Mouse (Mus musculus) skeletal muscle tissue, adult 2 months (tissue): ENCODE data around the gene Gm45808.
A peak's percentile ranks its signal among the peaks of the same experiment; 100 is the strongest.
"Not testable (repeated sequence)": the region's sequence is repeated elsewhere in the genome, so short reads cannot be mapped to it uniquely, and the experiment has no call there.

Source experiments
- DNase-seq: peaks from one replicate; pipeline ENCODE4 v3.0.0-alpha.2; 2012; ENCODE audit warnings: low read depth, low spot score

The Gm45808 gene

GRCm38 (mm10) chr7:45470869-45471268, 15.7 kb downstream of the Gm45808 start:
- DNase-seq = peak; percentile 57

- no peak for DNase-seq
Observed at GRCm38 (mm10) chr7:45467090-45467670, 19.4 kb downstream of the Gm45808 start.

GRCm38 (mm10) chr7:45466283-45467089, 20.1 kb downstream of the Gm45808 start, which contains the start of gene Bax:
Bax (minus strand) TSS chr7:45466898.
- peak; percentile 96 for DNase-seq

GRCm38 (mm10) chr7:45465549-45465948, 21.1 kb downstream of the Gm45808 start:
- DNase-seq = no peak

GRCm38 (mm10) chr7:45465112-45465511, 21.5 kb downstream of the Gm45808 start:
- no peak for DNase-seq

GRCm38 (mm10) chr7:45463987-45464778, 22.4 kb downstream of the Gm45808 start:
- DNase-seq = no peak

GRCm38 (mm10) chr7:45462868-45463267, 23.7 kb downstream of the Gm45808 start:
- DNase-seq = not testable (repeated sequence)

- DNase-seq = no peak
Observed at GRCm38 (mm10) chr7:45462325-45462724, 24.3 kb downstream of the Gm45808 start.

- no peak for DNase-seq
Observed at GRCm38 (mm10) chr7:45461781-45462180, 24.8 kb downstream of the Gm45808 start.

- no peak for DNase-seq
Observed at GRCm38 (mm10) chr7:45461326-45461725, 25.3 kb downstream of the Gm45808 start.

- peak; percentile 76 for DNase-seq
Observed at GRCm38 (mm10) chr7:45460860-45461314, 25.7 kb downstream of the Gm45808 start.

GRCm38 (mm10) chr7:45460377-45460776, 26.2 kb downstream of the Gm45808 start:
- no peak for DNase-seq

GRCm38 (mm10) chr7:45459564-45460140, 27.0 kb downstream of the Gm45808 start, which contains the start of gene Ftl1:
Ftl1 (minus strand) TSS chr7:45459884.
- peak; percentile 100 for DNase-seq

GRCm38 (mm10) chr7:45458748-45459563, 27.7 kb downstream of the Gm45808 start:
- peak; percentile 67 for DNase-seq

GRCm38 (mm10) chr7:45457204-45458060, 29.2 kb downstream of the Gm45808 start:
- DNase-seq = peak; percentile 84

- no peak for DNase-seq
Observed at GRCm38 (mm10) chr7:45456721-45457203, 29.8 kb downstream of the Gm45808 start.

- no peak for DNase-seq
Observed at GRCm38 (mm10) chr7:45455932-45456696, 30.5 kb downstream of the Gm45808 start.

- DNase-seq = no peak
Observed at GRCm38 (mm10) chr7:45454971-45455370, 31.6 kb downstream of the Gm45808 start.
